Mouse (Mus musculus): Measurements from ENCODE around the gene Hhat. TPM values are rescaled to one million over a fixed set of nuclear protein-coding genes. Genes with fewer than 3 reads are reported as not detected.
A peak's percentile ranks its signal among the peaks of the same experiment; 100 is the strongest.

Hhat gene
- total and polyA plus RNA-seq, 2 experiments from 2014 or later = 2.5 to 3.4 TPM

- Histone ChIP-seq H3K4me1 (ENCODE audit: insufficient read depth, low read length) (0 out of 2 replicates have a peak, but pooled peaks cover 3% of the 10 kb centered on the region), H3K4me2 (ENCODE audit: low read depth, low read length, poor library complexity, severe bottlenecking) (no peak overlapping the region), H3K9me3 (ENCODE audit: low read length) (no peaks in the 10 kb centered on the region), H3K36me3 (ENCODE audit: insufficient read depth, low read length) (no peaks in the 10 kb centered on the region), H3K4me3 (ENCODE audit: low read depth, low read length) (no peak overlapping the region), H3K27me3 (ENCODE audit: insufficient read depth, low read length) (no peaks in the 10 kb centered on the region), H3K9ac (replicated peaks; ENCODE audit: low read length, poor library complexity, severe bottlenecking) (no peak overlapping the region), H3K27ac (ENCODE audit: low read depth, low read length) (no peak overlapping the region)
- WGBS = 39% methylated on average over 5 of the region's 5 CpGs
- DNase-seq (ENCODE audit: low spot score) = peak; percentile 73
- TF ChIP-seq CTCF (IDR thresholded peaks at IDR 0.05) = no peak
- peak; percentile 54; the same call in 1 of the 2 replicates for ATAC-seq (ENCODE audit: low FRiP score)
Measured at GRCm38 (mm10) chr1:192557978-192558594, 212.9 kb downstream of the Hhat start.

GRCm38 (mm10) chr1:192555516-192555915 lies 215.5 kb downstream of the Hhat start:
- H3K4me3 ChIP-seq (ENCODE audit: low read depth, low read length) = no peak overlapping the region
- no peak for TF ChIP-seq CTCF (IDR thresholded peaks at IDR 0.05)
- DNase-seq (ENCODE audit: low spot score) (no peak), ATAC-seq (ENCODE audit: low FRiP score) (no peak)
- no peaks in the 10 kb centered on the region for H3K27me3 ChIP-seq (ENCODE audit: insufficient read depth, low read length)
- 54% methylated on average over 4 of the region's 4 CpGs for WGBS
- no peak overlapping the region for H3K9ac ChIP-seq (replicated peaks; ENCODE audit: low read length, poor library complexity, severe bottlenecking)
- 0 out of 2 replicates have a peak, but pooled peaks cover 3% of the 10 kb centered on the region for H3K4me1 ChIP-seq (ENCODE audit: insufficient read depth, low read length)
- H3K9me3 ChIP-seq (ENCODE audit: low read length) = no peaks in the 10 kb centered on the region
- no peak overlapping the region for H3K27ac ChIP-seq (ENCODE audit: low read depth, low read length)
- H3K36me3 ChIP-seq (ENCODE audit: insufficient read depth, low read length) = no peaks in the 10 kb centered on the region
- H3K4me2 ChIP-seq (ENCODE audit: low read depth, low read length, poor library complexity, severe bottlenecking) = no peak overlapping the region

- no peak overlapping the region for H3K9ac ChIP-seq (replicated peaks; ENCODE audit: low read length, poor library complexity, severe bottlenecking)
- 92% methylated on average over 3 of the region's 3 CpGs for WGBS
- no peaks in the 10 kb centered on the region for H3K36me3 ChIP-seq (ENCODE audit: insufficient read depth, low read length)
- no peak overlapping the region for H3K27ac ChIP-seq (ENCODE audit: low read depth, low read length)
- ATAC-seq (ENCODE audit: low FRiP score) (no peak), DNase-seq (ENCODE audit: low spot score) (no peak)
- no peak overlapping the region for H3K4me2 ChIP-seq (ENCODE audit: low read depth, low read length, poor library complexity, severe bottlenecking)
- no peaks in the 10 kb centered on the region for H3K4me1 ChIP-seq (ENCODE audit: insufficient read depth, low read length)
- no peak overlapping the region for H3K4me3 ChIP-seq (ENCODE audit: low read depth, low read length)
- TF ChIP-seq CTCF (IDR thresholded peaks at IDR 0.05) = no peak
- no peaks in the 10 kb centered on the region for H3K27me3 ChIP-seq (ENCODE audit: insufficient read depth, low read length)
- no peaks in the 10 kb centered on the region for H3K9me3 ChIP-seq (ENCODE audit: low read length)
Measured at GRCm38 (mm10) chr1:192550561-192550960, 220.5 kb downstream of the Hhat start.

- ATAC-seq (ENCODE audit: low FRiP score) = no peak
- peak; percentile 73 for TF ChIP-seq CTCF (IDR thresholded peaks at IDR 0.05)
- H3K9ac ChIP-seq (replicated peaks; ENCODE audit: low read length, poor library complexity, severe bottlenecking) = no peak overlapping the region
- no peaks in the 10 kb centered on the region for H3K9me3 ChIP-seq (ENCODE audit: low read length)
- H3K36me3 ChIP-seq (ENCODE audit: insufficient read depth, low read length) = no peaks in the 10 kb centered on the region
- H3K4me2 ChIP-seq (ENCODE audit: low read depth, low read length, poor library complexity, severe bottlenecking) = no peak overlapping the region
- 29% methylated on average over 1 of the region's 1 CpGs for WGBS
- no peak overlapping the region for H3K4me3 ChIP-seq (ENCODE audit: low read depth, low read length)
- DNase-seq (ENCODE audit: low spot score) = no peak
- H3K27me3 ChIP-seq (ENCODE audit: insufficient read depth, low read length) = no peaks in the 10 kb centered on the region
- H3K4me1 ChIP-seq (ENCODE audit: insufficient read depth, low read length) = 0 out of 2 replicates have a peak, but pooled peaks cover 2% of the 10 kb centered on the region
- H3K27ac ChIP-seq (ENCODE audit: low read depth, low read length) = no peak overlapping the region
Measured at GRCm38 (mm10) chr1:192546843-192547242, 224.2 kb downstream of the Hhat start.

- Histone ChIP-seq H3K9me3 (ENCODE audit: low read length) (no peaks in the 10 kb centered on the region), H3K36me3 (ENCODE audit: insufficient read depth, low read length) (no peaks in the 10 kb centered on the region), H3K4me3 (ENCODE audit: low read depth, low read length) (no peak overlapping the region), H3K9ac (replicated peaks; ENCODE audit: low read length, poor library complexity, severe bottlenecking) (no peak overlapping the region), H3K4me2 (ENCODE audit: low read depth, low read length, poor library complexity, severe bottlenecking) (no peak overlapping the region), H3K27me3 (ENCODE audit: insufficient read depth, low read length) (no peaks in the 10 kb centered on the region), H3K27ac (ENCODE audit: low read depth, low read length) (no peak overlapping the region), H3K4me1 (ENCODE audit: insufficient read depth, low read length) (0 out of 2 replicates have a peak, but pooled peaks cover 2% of the 10 kb centered on the region)
- ATAC-seq (ENCODE audit: low FRiP score) (no peak), DNase-seq (ENCODE audit: low spot score) (no peak)
- WGBS = 46% methylated on average over 7 of the region's 7 CpGs
- no peak for TF ChIP-seq CTCF (IDR thresholded peaks at IDR 0.05)
Measured at GRCm38 (mm10) chr1:192544901-192545300, 226.1 kb downstream of the Hhat start.

- 0 out of 2 replicates have a peak, but pooled peaks cover 2% of the 10 kb centered on the region for H3K4me1 ChIP-seq (ENCODE audit: insufficient read depth, low read length)
- no peak overlapping the region for H3K4me2 ChIP-seq (ENCODE audit: low read depth, low read length, poor library complexity, severe bottlenecking)
- no peak for ATAC-seq (ENCODE audit: low FRiP score)
- H3K27me3 ChIP-seq (ENCODE audit: insufficient read depth, low read length) = no peaks in the 10 kb centered on the region
- no peak for TF ChIP-seq CTCF (IDR thresholded peaks at IDR 0.05)
- H3K9me3 ChIP-seq (ENCODE audit: low read length) = no peaks in the 10 kb centered on the region
- no peak overlapping the region for H3K9ac ChIP-seq (replicated peaks; ENCODE audit: low read length, poor library complexity, severe bottlenecking)
- no peak for DNase-seq (ENCODE audit: low spot score)
- 59% methylated on average over 9 of the region's 9 CpGs for WGBS
- no peak overlapping the region for H3K4me3 ChIP-seq (ENCODE audit: low read depth, low read length)
- H3K36me3 ChIP-seq (ENCODE audit: insufficient read depth, low read length) = no peaks in the 10 kb centered on the region
- H3K27ac ChIP-seq (ENCODE audit: low read depth, low read length) = no peak overlapping the region
Measured at GRCm38 (mm10) chr1:192544091-192544490, 226.9 kb downstream of the Hhat start.
